Mouse (Mus musculus) G1E (cell line): ENCODE results near the gene Lyrm7. TPM values are rescaled to one million over a fixed set of nuclear protein-coding genes. Genes with fewer than 3 reads are reported as not detected.
A peak's percentile ranks its signal among the peaks of the same experiment; 100 is the strongest.

ENCODE experiments used
- ATAC-seq: 2 replicates; pipeline ENCODE4 v1.8.0; 2016; ENCODE audit warnings: mild to moderate bottlenecking; ENCODE audit not compliant: insufficient number of reproducible peaks, poor library complexity, low FRiP score, severe bottlenecking; ENCODE audit errors: extremely low read depth
- DNase-seq: peaks from one replicate; pipeline ENCODE4 v3.0.0; 2012; ENCODE audit warnings: low spot score
- H3K27me3 ChIP-seq: 2 replicates; pipeline ENCODE4 v1.6.1; 2012; ENCODE audit warnings: mild to moderate bottlenecking, low read length, inconsistent platforms; ENCODE audit not compliant: insufficient read depth
- H3K36me3 ChIP-seq: replicated peaks from 2 replicates; pipeline ENCODE3; 2012; ENCODE audit warnings: mild to moderate bottlenecking, inconsistent platforms
- H3K4me1 ChIP-seq: 2 replicates; pipeline ENCODE4 v1.6.1; 2012; ENCODE audit warnings: low read depth, low read length, inconsistent platforms, mixed read lengths; ENCODE audit not compliant: insufficient read depth
- H3K4me3 ChIP-seq: 2 replicates; pipeline ENCODE4 v1.5.1; 2012; ENCODE audit warnings: low read depth, mild to moderate bottlenecking, inconsistent platforms, low read length, moderate library complexity, mixed read lengths
- H3K9me3 ChIP-seq: replicated peaks from 2 replicates; pipeline ENCODE4 v1.6.1; 2012; ENCODE audit warnings: inconsistent platforms
- CTCF ChIP-seq: IDR thresholded peaks from 2 replicates; pipeline ENCODE4 v1.5.1; 2012; ENCODE audit warnings: low read depth, low read length, inconsistent platforms, mixed read lengths
- GATA1 ChIP-seq: IDR thresholded peaks from 2 replicates; pipeline ENCODE4 v1.6.1; 2012; ENCODE audit warnings: borderline replicate concordance, low read length, inconsistent platforms, mixed read lengths
- GATA2 ChIP-seq: IDR thresholded peaks from 2 replicates; pipeline ENCODE4 v1.6.1; 2012; ENCODE audit warnings: low read depth, low read length, inconsistent platforms, borderline replicate concordance
- POLR2AphosphoS5 ChIP-seq: IDR thresholded peaks from 2 replicates; pipeline ENCODE4 v1.6.1; 2012; ENCODE audit warnings: low read depth, low read length, inconsistent platforms; ENCODE audit not compliant: insufficient replicate concordance
- TAL1 ChIP-seq: conservative IDR thresholded peaks from 2 replicates; pipeline ENCODE4 v1.6.1; 2012; ENCODE audit warnings: low read depth, low read length, inconsistent platforms, mixed read lengths
- polyA plus RNA-seq: library from polyadenylated mRNA; stranded (reverse); fragments of >175 nt; gene quantifications from 2 replicates; pipeline ENCODE4 v1.2.3, GENCODE M21; 2012
- total RNA-seq, 2 experiments: library from RNA; stranded (forward) in 1 of 2; stranded (reverse) in 1 of 2; fragments of 200-1000 nt in 1 of 2; fragments of >200 nt in 1 of 2; fragmentation: Nextera tagmentation in 1 of 2; gene quantifications; 2 replicates each; pipeline ENCODE4 v1.2.3; 2014 to 2017

The Lyrm7 gene
- total and polyA plus RNA-seq, 3 experiments = 0.51 to 9.9 (median 2.5) TPM

DNA sequence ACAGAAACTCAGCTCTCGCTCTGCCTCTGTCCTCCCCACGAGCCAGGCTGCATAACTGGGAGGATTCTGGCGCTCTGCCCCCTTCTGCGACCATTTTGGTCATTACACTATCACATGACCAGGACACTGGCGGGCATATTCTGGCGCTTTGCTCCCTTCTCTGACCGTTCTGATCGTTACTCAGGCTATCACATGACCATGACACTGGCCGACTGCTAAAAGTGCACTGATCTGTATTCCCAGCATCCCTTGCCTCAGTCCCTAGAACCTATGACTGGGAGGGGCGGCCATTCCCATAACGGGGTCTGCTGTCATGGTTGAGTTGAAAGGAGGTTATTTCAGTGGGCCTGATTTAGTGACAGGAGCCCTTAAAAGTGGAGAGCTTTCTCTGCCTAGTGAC, 64.2 kb downstream of the Lyrm7 start:
- Histone ChIP-seq H3K9me3 (no peaks in the 10 kb centered on the region), H3K36me3 (no peaks in the 10 kb centered on the region), H3K4me1 (peaks cover 6% of the 10 kb centered on the region), H3K27me3 (peaks cover 19% of the 10 kb centered on the region), H3K4me3 (no peak overlapping the region)
- ATAC-seq (no peak), DNase-seq (no peak)
- no peak for TF ChIP-seq TAL1
- no peak for TF ChIP-seq CTCF
- TF ChIP-seq GATA2 = no peak
- no peak for TF ChIP-seq POLR2AphosphoS5
- no peak for TF ChIP-seq GATA1

DNA sequence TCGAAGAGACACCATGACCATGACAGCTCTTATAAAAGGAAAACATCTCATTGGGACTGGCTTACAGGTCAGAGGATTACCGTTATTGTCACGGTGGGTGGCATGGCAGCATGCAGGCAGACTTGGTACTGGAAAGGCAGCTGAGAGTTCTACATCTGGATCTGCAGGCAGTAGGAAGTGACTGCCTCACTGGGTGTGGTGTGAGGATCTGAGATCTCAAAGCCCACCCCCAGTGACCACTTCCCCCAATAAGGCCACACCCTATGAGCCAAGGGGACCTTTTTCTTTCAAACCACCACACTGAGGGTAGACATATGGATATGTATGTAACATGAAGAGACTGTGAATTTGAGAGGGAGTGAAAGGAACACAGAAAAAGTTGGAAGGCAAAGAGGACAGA, 66.0 kb downstream of the Lyrm7 start:
- DNase-seq = no peak
- Histone ChIP-seq H3K4me1 (peaks cover 6% of the 10 kb centered on the region), H3K9me3 (no peaks in the 10 kb centered on the region), H3K4me3 (no peak overlapping the region), H3K36me3 (no peaks in the 10 kb centered on the region), H3K27me3 (peaks cover 19% of the 10 kb centered on the region)
- ATAC-seq = no peak
- no peak for TF ChIP-seq CTCF
- no peak for TF ChIP-seq TAL1
- TF ChIP-seq POLR2AphosphoS5 = no peak
- no peak for TF ChIP-seq GATA1
- no peak for TF ChIP-seq GATA2

DNA sequence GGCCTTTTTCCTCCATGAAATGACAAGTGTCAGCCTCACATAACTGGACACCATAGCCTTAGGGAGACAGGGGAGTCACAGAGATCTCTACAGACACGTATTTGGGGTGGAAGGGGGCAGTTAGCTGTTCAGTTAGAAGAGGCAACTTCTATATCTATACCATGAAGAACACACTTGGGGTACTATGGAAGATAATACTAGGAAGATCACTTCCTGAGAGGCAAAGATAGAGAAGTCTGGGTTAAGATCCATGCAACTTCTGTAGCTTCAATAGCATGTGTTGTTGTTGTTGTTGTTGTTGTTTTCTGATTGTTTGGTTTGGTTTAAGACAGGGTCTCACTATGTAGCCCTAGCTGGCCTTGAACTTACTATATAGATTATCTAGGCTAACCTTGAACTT, 67.5 kb downstream of the Lyrm7 start:
- H3K9me3 ChIP-seq = no peaks in the 10 kb centered on the region
- no peak overlapping the region for H3K4me3 ChIP-seq
- H3K36me3 ChIP-seq = no peaks in the 10 kb centered on the region
- DNase-seq (no peak), ATAC-seq (no peak)
- TF ChIP-seq POLR2AphosphoS5 (no peak), GATA1 (no peak), TAL1 (no peak), CTCF (no peak), GATA2 (no peak)
- peaks cover 19% of the 10 kb centered on the region for H3K27me3 ChIP-seq
- H3K4me1 ChIP-seq = peaks cover 7% of the 10 kb centered on the region

GRCm38 (mm10) chr11:54791458-54791857, 69.3 kb downstream of the Lyrm7 start:
- Histone ChIP-seq H3K27me3 (peaks cover 19% of the 10 kb centered on the region), H3K4me3 (peak overlapping the region; percentile 5; the same call in 1 of the 2 replicates), H3K9me3 (no peaks in the 10 kb centered on the region), H3K36me3 (no peaks in the 10 kb centered on the region), H3K4me1 (peaks cover 21% of the 10 kb centered on the region)
- no peak for ATAC-seq
- DNase-seq = no peak
- no peak; the same call in 1 of the 2 replicates for TF ChIP-seq GATA2
- peak; percentile 88; the same call in 1 of the 2 replicates for TF ChIP-seq POLR2AphosphoS5

DNA sequence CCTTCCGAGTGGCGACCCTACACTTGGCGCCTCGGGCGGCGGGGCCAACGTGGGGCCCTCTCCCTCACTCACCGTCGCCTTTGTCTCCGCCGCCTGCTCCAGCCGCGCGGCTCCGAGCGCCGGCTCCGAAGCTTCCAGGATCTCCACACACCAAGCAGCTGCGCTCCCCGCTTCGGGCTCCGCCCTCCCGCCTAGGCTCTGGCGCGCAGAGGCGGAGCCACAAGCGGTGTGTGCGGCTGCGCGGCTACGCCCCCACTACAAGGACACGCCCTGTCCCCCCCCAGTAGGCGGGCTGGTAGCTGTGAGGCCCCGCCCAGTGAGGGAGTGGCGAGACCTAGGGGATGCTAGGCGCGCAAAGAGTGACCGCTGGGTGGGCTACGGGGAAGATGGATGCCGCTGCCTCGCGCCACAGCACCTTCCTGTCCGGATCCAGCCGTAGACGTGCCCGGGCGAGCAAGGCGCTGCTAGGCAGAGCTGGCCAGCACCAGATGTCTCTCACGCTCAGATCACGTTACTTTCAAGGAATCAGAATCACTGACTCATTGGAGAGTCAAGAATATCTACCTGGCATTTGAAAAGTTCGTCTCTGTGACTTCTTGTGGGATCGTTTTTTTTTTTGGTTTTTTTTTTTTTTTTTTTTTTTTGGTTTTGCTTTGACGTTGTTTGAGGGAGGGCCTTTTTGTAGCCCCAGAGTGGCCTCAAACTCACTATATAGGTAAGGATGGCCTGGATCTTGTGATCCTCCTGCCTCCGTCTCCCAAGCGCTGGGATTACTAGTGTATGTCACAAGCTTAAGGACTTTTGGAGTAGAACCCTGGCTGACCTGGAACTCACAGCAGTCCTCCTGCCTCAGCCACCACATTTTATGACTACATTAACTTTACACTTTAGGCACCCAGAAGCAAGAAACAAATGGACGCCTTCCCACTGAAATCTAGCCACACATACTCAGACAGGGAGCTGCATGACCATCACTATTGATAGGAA, 72.9 kb downstream of the Lyrm7 start, which contains the start of gene Cdc42se2:
Gene Cdc42se2, minus strand, starts transcription at position 188 of the 987 bp plus-strand sequence.
- peaks cover 21% of the 10 kb centered on the region for H3K4me1 ChIP-seq
- peak within 1 kb of the TSS; percentile 89 for H3K4me3 ChIP-seq
- TF ChIP-seq GATA2 (no peak), CTCF (no peak), TAL1 (no peak), GATA1 (no peak), POLR2AphosphoS5 (no peak)
- ATAC-seq (peak; percentile 87), DNase-seq (peak; percentile 87)
- H3K36me3 ChIP-seq = peaks cover 7% of the 10 kb centered on the region
- no peaks in the 10 kb centered on the region for H3K9me3 ChIP-seq
- H3K27me3 ChIP-seq = peaks cover 8% of the 10 kb centered on the region; the same call in 1 of the 2 replicates

DNA sequence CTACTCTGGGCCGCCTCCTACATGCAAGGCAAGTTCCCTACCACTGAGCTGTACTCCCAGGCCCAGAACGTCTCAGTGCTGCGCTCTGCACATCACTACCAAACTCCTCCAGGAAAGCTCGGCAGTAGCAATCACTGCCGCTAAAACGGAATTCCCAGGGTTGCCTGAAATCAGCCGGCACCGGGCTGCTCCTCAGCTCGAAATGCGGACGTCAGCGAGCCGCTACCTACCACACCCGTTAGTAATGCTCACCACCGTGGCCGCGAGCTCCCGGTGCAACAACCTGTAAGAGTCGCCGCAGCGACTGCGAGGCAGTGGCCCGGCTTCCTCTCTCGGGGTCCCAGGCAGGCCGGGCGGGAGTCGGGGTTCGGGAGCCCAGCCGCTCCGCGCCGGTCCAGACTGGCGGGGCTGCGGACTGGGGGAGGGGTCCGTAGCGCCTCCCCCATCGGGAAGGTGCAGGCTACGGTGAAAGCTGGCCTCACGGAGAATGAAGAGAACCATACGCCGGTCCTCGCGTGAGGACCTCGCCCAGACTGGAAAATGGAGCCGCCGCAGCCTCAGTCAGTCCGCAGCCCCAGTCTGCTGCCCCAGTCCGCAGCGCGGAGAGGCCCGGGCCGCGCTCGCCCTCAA, 73.7 kb downstream of the Lyrm7 start:
- ATAC-seq (peak; percentile 36), DNase-seq (no peak)

More for the DNA sequence above, 73.7 kb downstream of the Lyrm7 start:
- Histone ChIP-seq H3K27me3 (peaks cover 8% of the 10 kb centered on the region; the same call in 1 of the 2 replicates), H3K4me3 (peak overlapping the region; percentile 89), H3K36me3 (peaks cover 7% of the 10 kb centered on the region), H3K4me1 (peaks cover 21% of the 10 kb centered on the region), H3K9me3 (no peaks in the 10 kb centered on the region)
- TF ChIP-seq GATA1 (no peak), POLR2AphosphoS5 (no peak), GATA2 (no peak), CTCF (no peak), TAL1 (no peak)
